Mouse (Mus musculus) stomach, postnatal 0 days (tissue): ENCODE measurements around the gene Gm5737. TPM values are rescaled to one million over a fixed set of nuclear protein-coding genes. Genes with fewer than 3 reads are reported as not detected.

ENCODE experiments used
- ATAC-seq: fragments of 200-750 bp; cut with Nextera tagmentation; 2 replicates; pipeline ENCODE4 v1.8.0; 2017; ENCODE audit not compliant: low FRiP score, low TSS enrichment
- DNase-seq: peaks from one replicate; pipeline ENCODE4 v3.0.0-alpha.2; 2016; ENCODE audit warnings: low spot score
- H3K27ac ChIP-seq: fragments of 300-500 bp; sonication (generic); replicated peaks from 2 replicates; pipeline ENCODE4 v1.5.1; 2014; ENCODE audit warnings: mild to moderate bottlenecking, control low read depth
- H3K27me3 ChIP-seq: fragments of 300-500 bp; sonication (generic); 2 replicates; pipeline ENCODE4 v1.6.1; 2014; ENCODE audit warnings: low read length; ENCODE audit not compliant: control insufficient read depth, insufficient read depth
- H3K36me3 ChIP-seq: fragments of 300-500 bp; sonication (generic); 2 replicates; pipeline ENCODE4 v1.6.1; 2014; ENCODE audit warnings: low read length, mixed read lengths; ENCODE audit not compliant: control insufficient read depth, insufficient read depth
- H3K4me1 ChIP-seq: fragments of 300-500 bp; sonication (generic); replicated peaks from 2 replicates; pipeline ENCODE4 v1.6.1; 2014; ENCODE audit warnings: antibody characterized with exemption; ENCODE audit not compliant: control insufficient read depth, insufficient read depth
- H3K4me2 ChIP-seq: fragments of 300-500 bp; sonication (generic); replicated peaks from 2 replicates; pipeline ENCODE4 v1.6.1; 2014; ENCODE audit warnings: low read depth, mild to moderate bottlenecking, control low read depth, moderate library complexity
- H3K4me3 ChIP-seq: fragments of 300-500 bp; sonication (generic); 2 replicates; pipeline ENCODE4 v1.5.1; 2014; ENCODE audit warnings: low read depth, low read length, control low read depth
- H3K9ac ChIP-seq: fragments of 300-500 bp; sonication (generic); 2 replicates; pipeline ENCODE4 v1.6.1; 2014; ENCODE audit warnings: mild to moderate bottlenecking, low read length, control low read depth, mixed read lengths
- H3K9me3 ChIP-seq: fragments of 300-500 bp; sonication (generic); 2 replicates; pipeline ENCODE4 v1.6.1; 2016; ENCODE audit warnings: low read length; ENCODE audit not compliant: control insufficient read depth
- CTCF ChIP-seq: IDR thresholded peaks from 2 replicates; pipeline ENCODE4 v1.5.1; 2016; ENCODE audit warnings: antibody characterized with exemption, low read depth, mild to moderate bottlenecking, moderate library complexity
- EP300 ChIP-seq: optimal IDR thresholded peaks from 2 replicates; pipeline ENCODE3; 2016; ENCODE audit warnings: antibody characterized with exemption
- whole genome bisulfite sequencing: fragments of 180-500 bp; shearing (Covaris S2); extraction: QIAGEN DNeasy Blood & Tissue Kit; methylation state at CpG from one replicate; pipeline ENCODE4 v1.1.7; 2014; 5-methylcytosine and 5-hydroxymethylcytosine counted together
- polyA plus RNA-seq: library from polyadenylated mRNA; unstranded; fragments of >200 nt; fragmentation: Nextera tagmentation; extraction: Ambion mirVana; gene quantifications from 2 replicates; pipeline ENCODE4 v1.2.1, GENCODE M21; 2015

Gene Gm5737
- polyA plus RNA-seq, 1 experiment from 2014 or later = not detected

DNA sequence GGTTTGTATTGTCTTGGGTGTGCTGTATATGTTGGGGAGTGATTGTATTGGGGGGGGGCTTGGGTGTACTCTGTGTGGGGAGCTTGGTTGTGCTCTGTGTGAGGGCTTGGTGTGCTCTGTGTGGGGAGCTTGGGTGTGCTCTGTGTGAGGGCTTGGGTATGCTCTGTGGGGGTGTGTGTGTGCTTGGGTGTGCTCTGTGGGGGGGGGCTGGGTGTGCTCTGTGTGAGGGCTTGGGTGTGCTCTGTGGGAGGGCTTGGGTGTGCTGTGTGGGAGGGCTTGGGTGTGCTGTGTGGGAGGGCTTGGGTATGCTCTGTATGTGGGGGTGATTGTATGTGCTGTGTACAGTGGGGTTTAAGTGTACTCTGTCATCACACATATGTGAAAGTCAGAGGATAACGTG, 55.6 kb downstream of the Gm5737 start:
- ATAC-seq (peak; percentile 11; the same call in 1 of the 2 replicates), DNase-seq (peak; percentile 28)
- Histone ChIP-seq H3K9me3 (no peaks in the 10 kb centered on the region), H3K36me3 (no peaks in the 10 kb centered on the region; the same call in 1 of the 2 replicates), H3K4me1 (peaks cover 9% of the 10 kb centered on the region), H3K4me3 (no peak overlapping the region), H3K9ac (no peak overlapping the region), H3K27ac (peak overlapping the region; percentile 49), H3K27me3 (no peaks in the 10 kb centered on the region), H3K4me2 (no peak overlapping the region)
- WGBS = 58% methylated on average over 1 of the region's 1 CpGs
- TF ChIP-seq EP300 (no peak), CTCF (no peak)

DNA sequence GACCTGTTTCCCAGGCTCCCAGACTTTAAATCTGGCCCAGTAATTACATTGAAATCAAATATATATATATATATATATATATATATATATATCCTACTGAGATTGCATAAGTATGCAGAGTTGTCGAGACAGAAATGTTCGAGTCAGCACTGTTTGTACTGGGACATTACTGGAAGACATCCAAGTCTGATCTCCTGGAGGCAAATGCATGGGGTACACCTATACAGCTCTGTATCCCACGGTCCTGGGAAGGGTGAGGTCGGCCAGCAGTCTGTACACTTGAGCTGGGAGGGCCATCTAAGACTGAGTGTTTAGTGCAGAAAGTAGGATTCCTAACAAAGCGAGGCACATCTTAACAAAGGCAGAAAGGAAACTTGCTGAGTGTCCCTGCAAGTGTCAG, 57.7 kb downstream of the Gm5737 start:
- peaks cover 4% of the 10 kb centered on the region; the same call in 1 of the 2 replicates for H3K4me1 ChIP-seq
- WGBS = 3% methylated on average over 5 of the region's 5 CpGs
- H3K4me2 ChIP-seq = peak overlapping the region; percentile 0; the same call in 1 of the 2 replicates
- H3K4me3 ChIP-seq = no peak overlapping the region
- no peaks in the 10 kb centered on the region; the same call in 1 of the 2 replicates for H3K36me3 ChIP-seq
- H3K9ac ChIP-seq = no peak overlapping the region
- no peaks in the 10 kb centered on the region for H3K27me3 ChIP-seq
- TF ChIP-seq CTCF (no peak), EP300 (no peak)
- H3K27ac ChIP-seq = peak overlapping the region; percentile 61
- DNase-seq (peak; percentile 39), ATAC-seq (peak; percentile 54)
- H3K9me3 ChIP-seq = no peaks in the 10 kb centered on the region

DNA sequence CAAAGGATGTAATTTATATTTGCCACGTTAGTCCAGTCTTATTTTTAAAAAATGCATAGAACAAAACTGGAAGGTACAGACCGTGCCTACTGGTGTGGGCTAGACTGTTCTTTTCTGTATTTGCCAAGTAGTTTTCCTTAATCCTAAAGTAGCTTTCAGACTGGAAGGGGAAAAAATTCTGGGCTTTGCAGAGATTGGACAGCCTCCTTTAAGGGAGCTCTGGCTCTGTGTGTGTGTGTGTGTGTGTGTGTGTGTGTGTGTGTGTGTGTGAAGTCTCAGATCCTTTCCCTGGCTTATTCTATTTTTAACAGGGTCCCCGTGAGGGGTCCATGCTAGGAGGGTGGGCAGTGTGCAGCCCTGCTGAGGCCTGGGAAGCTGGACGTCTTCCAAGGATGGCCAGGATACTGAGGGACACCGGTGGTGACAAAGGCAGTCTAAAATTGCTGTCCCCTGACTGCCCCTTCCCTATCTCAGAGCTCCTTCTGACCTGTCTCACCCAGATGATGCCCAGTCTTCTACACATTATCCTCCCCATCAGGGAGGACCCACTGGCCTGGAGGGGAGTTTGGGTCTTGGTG, 58.4 kb downstream of the Gm5737 start:
- no peak overlapping the region for H3K9ac ChIP-seq
- no peaks in the 10 kb centered on the region for H3K27me3 ChIP-seq
- H3K27ac ChIP-seq = peak overlapping the region; percentile 61
- peaks cover 3% of the 10 kb centered on the region; the same call in 1 of the 2 replicates for H3K4me1 ChIP-seq
- ATAC-seq (no peak), DNase-seq (no peak)
- TF ChIP-seq CTCF (no peak), EP300 (no peak)
- H3K36me3 ChIP-seq = no peaks in the 10 kb centered on the region; the same call in 1 of the 2 replicates
- H3K4me2 ChIP-seq = peak overlapping the region; percentile 0; the same call in 1 of the 2 replicates
- H3K9me3 ChIP-seq = no peaks in the 10 kb centered on the region
- no peak overlapping the region for H3K4me3 ChIP-seq
- 39% methylated on average over 5 of the region's 5 CpGs for WGBS

DNA sequence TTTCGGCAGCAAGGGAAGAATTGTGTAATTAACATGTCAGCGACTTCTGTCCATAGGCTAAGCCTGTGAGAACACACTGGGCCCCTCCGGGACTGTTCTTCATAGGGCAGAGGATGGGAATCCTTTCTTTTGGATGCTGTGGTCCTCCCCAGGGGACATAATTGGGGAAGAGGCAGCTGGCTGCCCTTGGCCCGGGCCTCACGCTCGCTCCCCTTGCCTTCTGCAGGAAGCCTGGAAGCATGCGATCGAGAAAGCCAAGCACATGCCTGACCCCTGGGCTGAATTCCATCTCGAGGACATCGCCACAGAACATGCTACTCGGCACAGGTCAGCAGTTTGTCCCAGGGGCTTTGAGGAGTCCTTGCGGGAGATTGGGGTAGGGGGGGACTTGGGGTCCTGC, 60.9 kb downstream of the Gm5737 start:
- Histone ChIP-seq H3K9me3 (no peaks in the 10 kb centered on the region), H3K27ac (peak overlapping the region; percentile 82), H3K4me1 (peaks cover 4% of the 10 kb centered on the region; the same call in 1 of the 2 replicates), H3K36me3 (no peaks in the 10 kb centered on the region; the same call in 1 of the 2 replicates), H3K4me3 (no peak overlapping the region), H3K4me2 (no peak overlapping the region), H3K9ac (no peak overlapping the region), H3K27me3 (no peaks in the 10 kb centered on the region)
- ATAC-seq = no peak
- TF ChIP-seq CTCF = no peak
- no peak for TF ChIP-seq EP300
- DNase-seq = no peak
- 72% methylated on average over 12 of the region's 12 CpGs for WGBS

DNA sequence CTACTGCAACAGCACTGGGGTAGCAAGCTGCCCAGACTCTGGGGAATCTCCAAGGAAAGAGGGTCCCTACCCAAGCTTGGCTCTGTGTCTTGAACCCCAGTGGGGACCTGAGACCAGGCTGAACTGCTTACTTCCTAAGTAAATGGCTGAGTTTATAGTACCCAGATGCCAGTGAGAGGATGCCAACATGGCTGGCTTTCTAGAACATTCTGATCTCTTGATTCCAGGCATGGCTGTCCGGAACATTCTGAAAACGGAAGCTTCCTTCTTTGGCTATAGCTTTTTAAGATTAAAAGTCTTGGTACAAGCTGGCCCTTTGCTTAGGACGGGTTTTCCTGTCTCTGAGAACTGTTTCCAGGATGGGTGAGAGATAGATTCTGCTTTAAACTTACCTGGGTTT, 61.9 kb downstream of the Gm5737 start:
- WGBS = 80% methylated on average over 3 of the region's 3 CpGs
- TF ChIP-seq CTCF (no peak), EP300 (no peak)
- Histone ChIP-seq H3K4me2 (no peak overlapping the region), H3K4me1 (peaks cover 2% of the 10 kb centered on the region; the same call in 1 of the 2 replicates), H3K27me3 (no peaks in the 10 kb centered on the region), H3K27ac (peak overlapping the region; percentile 82), H3K36me3 (no peaks in the 10 kb centered on the region; the same call in 1 of the 2 replicates), H3K9me3 (no peaks in the 10 kb centered on the region), H3K9ac (peak overlapping the region; percentile 8; the same call in 1 of the 2 replicates), H3K4me3 (no peak overlapping the region)
- DNase-seq (no peak), ATAC-seq (no peak)

DNA sequence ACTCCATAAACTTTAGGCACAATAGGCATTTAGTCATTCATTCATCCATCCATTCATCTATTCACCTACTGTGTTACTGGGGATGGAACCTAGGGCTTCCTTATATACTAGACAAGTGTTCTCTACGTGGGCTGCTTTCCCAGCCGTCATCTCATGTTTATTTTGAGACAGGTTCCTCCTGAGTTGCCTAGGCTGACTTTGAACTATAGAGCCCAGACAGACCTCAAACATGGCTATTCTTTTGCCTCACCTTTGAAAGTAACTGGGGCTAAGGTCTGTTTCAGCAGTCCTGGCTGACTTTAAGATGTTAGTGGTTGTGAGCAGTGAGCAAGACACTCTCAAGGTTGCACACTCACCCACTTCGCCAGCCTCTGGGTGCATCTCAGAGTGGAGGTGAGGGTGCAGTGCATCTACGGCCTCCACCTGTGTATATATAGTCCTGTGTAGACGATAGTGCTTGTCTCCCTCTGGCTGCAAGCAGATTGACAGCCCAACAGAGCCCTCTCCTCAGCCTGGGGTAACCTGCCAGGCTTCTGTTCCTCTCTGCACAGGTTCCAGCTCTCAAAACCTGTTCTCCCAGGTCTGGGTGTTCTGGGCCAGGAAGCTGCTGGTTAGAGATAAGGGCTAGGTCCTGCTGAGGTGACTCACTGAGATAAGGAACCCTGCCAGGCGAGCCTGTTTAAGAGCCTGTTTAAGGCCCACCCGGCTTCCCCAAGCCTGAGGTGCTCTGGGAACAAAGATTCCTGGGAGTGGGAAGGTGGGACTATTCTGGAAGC, 62.8 kb downstream of the Gm5737 start:
- peaks cover 2% of the 10 kb centered on the region; the same call in 1 of the 2 replicates for H3K36me3 ChIP-seq
- H3K9ac ChIP-seq = no peak overlapping the region
- no peaks in the 10 kb centered on the region for H3K9me3 ChIP-seq
- DNase-seq (peak; percentile 89), ATAC-seq (peak; percentile 96)
- WGBS = 50% methylated on average over 7 of the region's 7 CpGs
- no peak overlapping the region for H3K4me2 ChIP-seq
- no peak overlapping the region for H3K4me3 ChIP-seq
- peak overlapping the region; percentile 82 for H3K27ac ChIP-seq
- H3K4me1 ChIP-seq = 0 out of 2 replicates have a peak, but pooled peaks cover 2% of the 10 kb centered on the region
- TF ChIP-seq CTCF (no peak), EP300 (peak; percentile 67)
- no peaks in the 10 kb centered on the region for H3K27me3 ChIP-seq
